Comparison of ENCODE assay signal across 15 mouse cellular contexts in genomic region chr17:79342639-79343333, GRCm38 (mm10). TPM values are rescaled to one million over a fixed set of nuclear protein-coding genes. Genes with fewer than 3 reads are reported as not detected.
DNase-seq lines count a peak whose midpoint lies in the region; ATAC-seq and TF ChIP-seq lines count a peak whose summit lies in the region.
"Had no signal": no experiment of that assay in that cellular context is flagged by ENCODE, and none has a peak within 500 bp of the region (broad histone marks: within the 10 kb centered on the region; RNA-seq: fewer than 3 reads in every experiment).

No protein-coding gene starts in this region.

- no peak overlapping the region for H3K27ac ChIP-seq in heart, embryonic 11.5 days (ENCODE audit: low read depth, low read length)
- H3K27ac ChIP-seq in heart, embryonic 16.5 days (ENCODE audit: low read length) = peak overlapping the region; percentile 20
- peak overlapping the region; percentile 59 for H3K27ac ChIP-seq in liver, embryonic 16.5 days (ENCODE audit: low read length)
- no peak overlapping the region for H3K27ac ChIP-seq in thymus, adult 2 months (ENCODE audit: control insufficient read depth, insufficient read depth, low read length)
- H3K27ac ChIP-seq: kidney, postnatal 0 days had no signal

- H3K27me3 ChIP-seq in heart, embryonic 11.5 days (ENCODE audit: control insufficient read depth, insufficient read depth, low read length) = no peaks in the 10 kb centered on the region
- no peaks in the 10 kb centered on the region for H3K27me3 ChIP-seq in heart, embryonic 16.5 days (ENCODE audit: control insufficient read depth, insufficient read depth, low read length)
- no peaks in the 10 kb centered on the region for H3K27me3 ChIP-seq in liver, embryonic 16.5 days (ENCODE audit: control insufficient read depth, insufficient read depth, low read depth, low read length)
- H3K27me3 ChIP-seq in thymus, adult 2 months (ENCODE audit: control insufficient read depth, insufficient read depth, low read length) = no peaks in the 10 kb centered on the region
- H3K27me3 ChIP-seq: Patski had no signal

- 69% methylated on average over 3 of the region's 3 CpGs for WGBS in heart, embryonic 11.5 days (ENCODE audit: insufficient replicate concordance)
- WGBS in heart, embryonic 16.5 days = 66% methylated on average over 3 of the region's 3 CpGs
- 79% methylated on average over 3 of the region's 3 CpGs for WGBS in liver, embryonic 16.5 days (ENCODE audit: insufficient replicate concordance)
- whole genome bisulfite sequencing in thymus, adult 2 months = 95% methylated on average over 3 of the region's 3 CpGs

- peaks cover 41% of the 10 kb centered on the region for H3K4me1 ChIP-seq in heart, embryonic 11.5 days (ENCODE audit: control insufficient read depth, insufficient read depth, low read length)
- peaks cover 64% of the 10 kb centered on the region for H3K4me1 ChIP-seq in heart, embryonic 16.5 days (ENCODE audit: control insufficient read depth, insufficient read depth, low read length)
- peaks cover 55% of the 10 kb centered on the region for H3K4me1 ChIP-seq in liver, embryonic 16.5 days (ENCODE audit: control insufficient read depth, low read depth, low read length)
- peaks cover 2% of the 10 kb centered on the region; the same call in 1 of the 2 replicates for H3K4me1 ChIP-seq in thymus, adult 2 months (replicated peaks; ENCODE audit: control insufficient read depth, insufficient read depth, low read length)

- no peak overlapping the region for H3K9ac ChIP-seq in heart, embryonic 11.5 days (ENCODE audit: low read depth, low read length)
- H3K9ac ChIP-seq in heart, embryonic 16.5 days (ENCODE audit: low read length) = no peak overlapping the region
- peak overlapping the region; percentile 28; the same call in 1 of the 2 replicates for H3K9ac ChIP-seq in liver, embryonic 16.5 days (ENCODE audit: low read depth, low read length)

- H3K36me3 ChIP-seq in heart, embryonic 11.5 days (ENCODE audit: control insufficient read depth, insufficient read depth, low read length) = no peaks in the 10 kb centered on the region; the same call in 1 of the 2 replicates
- peaks cover 6% of the 10 kb centered on the region; the same call in 1 of the 2 replicates for H3K36me3 ChIP-seq in heart, embryonic 16.5 days (ENCODE audit: control insufficient read depth, insufficient read depth)
- peaks cover 34% of the 10 kb centered on the region for H3K36me3 ChIP-seq in liver, embryonic 16.5 days (ENCODE audit: control insufficient read depth, insufficient read depth)
- no peaks in the 10 kb centered on the region for H3K36me3 ChIP-seq in thymus, adult 2 months (ENCODE audit: control insufficient read depth, insufficient read depth, low read length)

- intact Hi-C loops in heart, postnatal 25 days (cut with DNase I) = no loop called here

- H3K4me3 ChIP-seq in heart, embryonic 11.5 days (ENCODE audit: low read depth, low read length) = no peak overlapping the region
- H3K4me3 ChIP-seq in heart, embryonic 16.5 days (ENCODE audit: low read length) = no peak overlapping the region
- H3K4me3 ChIP-seq in liver, embryonic 16.5 days (ENCODE audit: low read depth, low read length) = no peak overlapping the region; the same call in 1 of the 2 replicates
- H3K4me3 ChIP-seq in thymus, adult 2 months (ENCODE audit: control insufficient read depth, insufficient read depth, low read length) = no peak overlapping the region

- H3K4me2 ChIP-seq in heart, embryonic 11.5 days = 0 out of 2 replicates have a peak overlapping the region, but pooled peaks have one; percentile 17
- H3K4me2 ChIP-seq in heart, embryonic 16.5 days (ENCODE audit: low read depth, low read length) = no peak overlapping the region; the same call in 1 of the 2 replicates
- H3K4me2 ChIP-seq in liver, embryonic 16.5 days (ENCODE audit: low read depth, low read length) = peak overlapping the region; percentile 47

- ATAC-seq in heart, embryonic 11.5 days (replicated peaks; ENCODE audit: insufficient number of reproducible peaks, low FRiP score, low TSS enrichment) = no peak
- no peak for ATAC-seq in heart, embryonic 16.5 days (replicated peaks; ENCODE audit: extremely low read depth, insufficient read depth, low FRiP score)
- no peak for ATAC-seq in liver, embryonic 16.5 days (ENCODE audit: low read depth)
- ATAC-seq in CD4-positive, CD25-positive, alpha-beta regulatory T cell, adult 4 months = no peak
- ATAC-seq: Patski had no signal

- no peak for TF ChIP-seq CTCF in thymus, adult 2 months (IDR thresholded peaks at IDR 0.05; ENCODE audit: borderline replicate concordance, control insufficient read depth, extremely low read depth, insufficient read depth, low read length, poor library complexity)

- DNase-seq in heart, postnatal 25 days (ENCODE audit: low spot score) = no peak
- peak; percentile 85 for DNase-seq in R1 (ENCODE audit: low read depth, low spot score)
- DNase-seq in adrenal gland, postnatal 4 days (ENCODE audit: low spot score in 2 of 2) = no peak
- DNase-seq in thymus, adult 2 months = no peak
- DNase-seq: adrenal gland, postnatal 14 days; cerebellum, adult 11 months; lung, adult 2 months; right cerebral cortex, adult 18-20 months; thymus, postnatal 36 days had no signal

- TF ChIP-seq POLR2A in thymus, adult 2 months (IDR thresholded peaks at IDR 0.05; ENCODE audit: control insufficient read depth, extremely low read depth, insufficient read depth, low read length, poor library complexity) = no peak

- no peaks in the 10 kb centered on the region for H3K9me3 ChIP-seq in heart, embryonic 11.5 days (replicated peaks; ENCODE audit: control insufficient read depth, low read length)
- H3K9me3 ChIP-seq in heart, embryonic 16.5 days (replicated peaks; ENCODE audit: control insufficient read depth, low read length) = no peaks in the 10 kb centered on the region
- H3K9me3 ChIP-seq in liver, embryonic 16.5 days (replicated peaks; ENCODE audit: control insufficient read depth, low read length) = no peaks in the 10 kb centered on the region

RNA-seq across cellular contexts. Expression of gene Cdc42ep3, which starts 12.1 kb away (rescaled TPM):
- 35.0 and 36.0 TPM in 2 replicates for polyA plus RNA-seq in heart, embryonic 11.5 days (2014; fragmentation: Nextera tagmentation; extraction: Ambion mirVana)
- 10 to 100 TPM; 33.0 to 39.4 TPM for total RNA-seq in heart, postnatal 25 days (2021)
- 72.3 and 73.7 TPM in 2 replicates for polyA plus RNA-seq in heart, embryonic 16.5 days (2015; fragmentation: Nextera tagmentation; extraction: Ambion mirVana)
- 55.8 and 61.0 TPM in 2 replicates for polyA plus RNA-seq in liver, embryonic 16.5 days (2015; fragmentation: Nextera tagmentation; extraction: Ambion mirVana)
- 10 to 100 TPM; 18.1 to 18.5 TPM for total RNA-seq in adrenal gland, postnatal 4 days (2021)
- 13.4 and 16.6 TPM in 2 replicates for polyA plus RNA-seq in thymus, adult 2 months (2012; rRNA removed)
- 10 to 100 TPM; 32.2 to 35.2 TPM for polyA plus RNA-seq in CD4-positive, CD25-positive, alpha-beta regulatory T cell, adult 4 months (2017; shearing (Covaris generic))

Comparison
In these comparisons a context has a peak if more than half of its experiments do, and no peak if none do; other contexts are left out.
1. H3K27ac ChIP-seq: peak in heart, embryonic 16.5 days (single experiment) and liver, embryonic 16.5 days (single experiment); none in heart, embryonic 11.5 days (single experiment) and thymus, adult 2 months (single experiment).